Mouse (Mus musculus) bone marrow, adult 2 months (tissue): ENCODE data around the gene Nrl. TPM values are rescaled to one million over a fixed set of nuclear protein-coding genes. Genes with fewer than 3 reads are reported as not detected.

Source experiments
- H3K27ac ChIP-seq: fragments of 200-500 bp; 2 replicates; pipeline ENCODE4 v1.5.1; 2012; ENCODE audit warnings: low read depth, mild to moderate bottlenecking, control low read depth, inconsistent platforms, low read length; ENCODE audit not compliant: control insufficient read depth, poor library complexity, insufficient read depth
- H3K4me1 ChIP-seq: fragments of 200-500 bp; 2 replicates; pipeline ENCODE4 v1.6.1; 2011; ENCODE audit warnings: low read length; ENCODE audit not compliant: control insufficient read depth, insufficient read depth
- H3K4me3 ChIP-seq: fragments of 200-500 bp; replicated peaks from 2 replicates; pipeline ENCODE3; 2011; ENCODE audit warnings: mild to moderate bottlenecking, low read depth, low read length, control low read depth; ENCODE audit not compliant: control insufficient read depth
- CTCF ChIP-seq: fragments of 200-500 bp; IDR thresholded peaks from 2 replicates; pipeline ENCODE4 v1.5.1; 2011; ENCODE audit warnings: low read length, control low read depth; ENCODE audit not compliant: control insufficient read depth, insufficient read depth
- POLR2A ChIP-seq: fragments of 200-500 bp; IDR thresholded peaks from 2 replicates; pipeline ENCODE4 v1.6.1; 2011; ENCODE audit warnings: low read depth, mild to moderate bottlenecking, control low read depth, low read length, borderline replicate concordance; ENCODE audit not compliant: control insufficient read depth
- WGBS: fragments of 180-500 bp; shearing (Covaris S2); methylation state at CpG from one replicate; pipeline ENCODE4 v1.1.7; 2018; 5-methylcytosine and 5-hydroxymethylcytosine counted together
- polyA plus RNA-seq: library from polyadenylated mRNA; stranded (reverse); fragments of >200 nt; gene quantifications from 2 replicates; pipeline ENCODE4 v1.2.4, GENCODE M21; 2011; ENCODE audit warnings: low replicate concordance; ENCODE audit not compliant: missing spikeins, insufficient read depth, insufficient read length

Nrl gene
- polyA plus RNA-seq, 1 experiment: 0.70 TPM

DNA sequence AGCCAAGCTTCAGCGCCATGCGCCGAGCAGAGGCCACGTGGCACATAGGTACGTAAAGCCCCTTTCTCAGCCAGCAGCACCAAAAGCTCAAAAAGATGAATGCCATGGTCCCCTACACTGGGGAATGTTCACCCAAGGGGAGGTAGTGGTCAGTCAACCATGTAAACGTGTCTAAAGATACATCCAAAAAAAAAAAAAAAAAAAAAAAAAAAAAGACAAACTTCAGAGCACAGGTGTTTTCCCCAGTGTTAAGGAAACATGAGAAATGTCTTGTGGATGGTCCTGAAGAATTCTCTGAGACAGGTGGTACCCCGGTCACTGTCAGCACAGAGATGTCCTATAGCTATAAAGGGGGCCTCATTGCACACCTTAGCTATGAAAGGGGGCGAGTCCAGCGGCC lies 19.2 kb downstream of the Nrl start:
- 85% methylated on average over 9 of the region's 9 CpGs for WGBS
- TF ChIP-seq POLR2A: no peak
- no peak for TF ChIP-seq CTCF

DNA sequence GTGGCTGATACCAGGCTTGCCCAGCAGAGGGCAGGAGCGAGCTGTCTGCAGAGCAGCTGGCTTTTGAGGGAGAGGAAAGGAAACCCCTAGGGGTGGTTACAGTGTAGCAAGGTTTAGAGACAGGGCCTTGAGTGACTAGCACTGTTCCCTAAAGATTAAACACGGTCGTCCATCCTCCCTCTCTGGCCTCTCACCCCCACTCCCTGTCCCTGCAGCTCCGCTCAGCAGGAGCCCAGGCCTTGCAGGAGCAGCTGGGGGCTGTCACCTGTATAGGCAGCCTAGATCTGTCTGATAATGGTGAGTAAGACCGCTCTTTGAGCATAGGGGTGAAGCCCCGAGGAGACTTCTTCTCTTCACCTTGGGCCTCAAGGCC lies 27.3 kb downstream of the Nrl start:
- TF ChIP-seq CTCF (peak; percentile 99), POLR2A (no peak)
- H3K4me3 ChIP-seq: no peak overlapping the region
- 34% methylated on average over 6 of the region's 6 CpGs for WGBS
- no peaks in the 10 kb centered on the region for H3K4me1 ChIP-seq
- H3K27ac ChIP-seq: no peak overlapping the region

More for the DNA sequence above, 19.2 kb downstream of the Nrl start:
- Histone ChIP-seq H3K4me1 (no peaks in the 10 kb centered on the region), H3K4me3 (no peak overlapping the region), H3K27ac (no peak overlapping the region)

DNA sequence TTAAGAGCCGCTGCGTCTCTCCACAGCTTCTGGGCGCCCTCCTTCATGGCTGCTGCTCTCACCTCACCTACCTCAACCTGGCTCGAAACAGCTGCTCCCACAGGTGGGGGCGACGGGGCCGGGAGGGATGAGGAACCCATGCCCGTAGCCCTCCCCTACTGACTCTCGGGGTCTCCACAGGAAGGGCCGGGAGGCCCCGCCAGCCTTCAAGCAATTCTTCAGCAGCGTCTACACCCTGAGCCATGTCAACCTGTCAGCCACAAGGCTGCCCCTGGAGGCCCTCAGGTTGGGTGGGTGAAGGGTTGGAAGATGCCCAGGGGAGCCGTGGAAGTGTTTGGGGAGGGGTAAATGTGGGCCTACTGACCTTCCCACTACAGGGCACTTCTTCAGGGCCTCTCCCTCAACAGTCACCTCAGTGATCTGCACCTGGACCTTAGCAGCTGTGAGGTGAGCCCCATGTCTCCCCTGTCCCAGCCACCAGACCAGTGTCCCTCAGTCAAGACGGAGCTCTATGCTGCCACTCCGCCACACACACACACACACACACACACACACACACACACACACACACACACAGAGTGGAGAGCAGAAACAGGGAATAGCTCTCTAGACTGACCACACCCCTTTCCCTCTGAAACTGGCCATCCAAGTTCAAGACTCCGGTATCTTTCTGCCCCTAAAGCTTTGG lies 27.9 kb downstream of the Nrl start:
- 68% methylated on average over 16 of the region's 16 CpGs for WGBS
- TF ChIP-seq CTCF (no peak), POLR2A (no peak)
- Histone ChIP-seq H3K4me1 (no peaks in the 10 kb centered on the region), H3K27ac (no peak overlapping the region), H3K4me3 (no peak overlapping the region)

GRCm38 (mm10) chr14:55495509-55496240 lies 29.1 kb downstream of the Nrl start:
- Histone ChIP-seq H3K4me1 (no peaks in the 10 kb centered on the region; the same call in 1 of the 2 replicates), H3K4me3 (no peak overlapping the region), H3K27ac (no peak overlapping the region)
- 73% methylated on average over 19 of the region's 20 CpGs for WGBS
- TF ChIP-seq POLR2A (no peak), CTCF (no peak)

GRCm38 (mm10) chr14:55492103-55492502 lies 32.7 kb downstream of the Nrl start:
- Histone ChIP-seq H3K4me1 (no peaks in the 10 kb centered on the region; the same call in 1 of the 2 replicates), H3K4me3 (no peak overlapping the region), H3K27ac (no peak overlapping the region)
- TF ChIP-seq CTCF (no peak), POLR2A (no peak)
- 63% methylated on average over 3 of the region's 3 CpGs for whole genome bisulfite sequencing

GRCm38 (mm10) chr14:55491291-55491833 lies 33.4 kb downstream of the Nrl start:
- TF ChIP-seq CTCF (no peak), POLR2A (no peak)
- Histone ChIP-seq H3K27ac (no peak overlapping the region), H3K4me3 (peak overlapping the region; percentile 43), H3K4me1 (no peaks in the 10 kb centered on the region; the same call in 1 of the 2 replicates)
- 1% methylated on average over 30 of the region's 30 CpGs for WGBS

- H3K27ac ChIP-seq: no peak within 1 kb of the TSS
- WGBS: 2% methylated on average over 68 of the region's 68 CpGs
- no peak for TF ChIP-seq POLR2A
- TF ChIP-seq CTCF: no peak
- peak within 1 kb of the TSS; percentile 45 for H3K4me3 ChIP-seq
- no peaks in the 10 kb centered on the region; the same call in 1 of the 2 replicates for H3K4me1 ChIP-seq
Observed at GRCm38 (mm10) chr14:55490361-55491201, 34.2 kb downstream of the Nrl start, which contains the start of gene Carmil3. Gene Carmil3 (plus strand): TSS chr14:55490651.
